Mouse (Mus musculus) WW6 (cell line): Measurements from ENCODE around the gene 1110051M20Rik.

Experiments used
- DNase-seq: peaks from one replicate; pipeline ENCODE4 v3.0.0-alpha.2; 2013; ENCODE audit warnings: low read depth, low spot score

Gene 1110051M20Rik

GRCm38 (mm10) chr2:91421641-91422040 lies 22.9 kb downstream of the 1110051M20Rik start:
- no peak for DNase-seq

- DNase-seq, result no peak
Measured at GRCm38 (mm10) chr2:91413811-91414210, 30.7 kb downstream of the 1110051M20Rik start.

- DNase-seq, result no peak
Measured at GRCm38 (mm10) chr2:91412361-91412760, 32.1 kb downstream of the 1110051M20Rik start.

GRCm38 (mm10) chr2:91411473-91411872 lies 33.0 kb downstream of the 1110051M20Rik start:
- DNase-seq, result no peak

GRCm38 (mm10) chr2:91408031-91408430 lies 36.5 kb downstream of the 1110051M20Rik start:
- no peak for DNase-seq

- DNase-seq, result peak; percentile 3
Measured at GRCm38 (mm10) chr2:91405071-91405470, 39.4 kb downstream of the 1110051M20Rik start.

GRCm38 (mm10) chr2:91399727-91400126 lies 44.8 kb downstream of the 1110051M20Rik start:
- no peak for DNase-seq

- DNase-seq, result no peak
Measured at GRCm38 (mm10) chr2:91399168-91399567, 45.3 kb downstream of the 1110051M20Rik start.

GRCm38 (mm10) chr2:91394078-91394477 lies 50.4 kb downstream of the 1110051M20Rik start:
- no peak for DNase-seq

GRCm38 (mm10) chr2:91388738-91389137 lies 55.8 kb downstream of the 1110051M20Rik start:
- no peak for DNase-seq

- DNase-seq, result no peak
Measured at GRCm38 (mm10) chr2:91388281-91388680, 56.2 kb downstream of the 1110051M20Rik start.

GRCm38 (mm10) chr2:91387287-91387958 lies 57.1 kb downstream of the 1110051M20Rik start:
- DNase-seq, result no peak

- no peak for DNase-seq
Measured at GRCm38 (mm10) chr2:91386547-91387286, 57.8 kb downstream of the 1110051M20Rik start.

GRCm38 (mm10) chr2:91383294-91383693 lies 61.2 kb downstream of the 1110051M20Rik start:
- no peak for DNase-seq

- no peak for DNase-seq
Measured at GRCm38 (mm10) chr2:91377038-91377437, 67.5 kb downstream of the 1110051M20Rik start.

GRCm38 (mm10) chr2:91370314-91370713 lies 74.2 kb downstream of the 1110051M20Rik start:
- DNase-seq, result no peak

- DNase-seq, result no peak
Measured at GRCm38 (mm10) chr2:91363272-91363671, 81.2 kb downstream of the 1110051M20Rik start.

- DNase-seq, result peak; percentile 28
Measured at GRCm38 (mm10) chr2:91361068-91361528, 83.4 kb downstream of the 1110051M20Rik start.

- DNase-seq, result no peak
Measured at GRCm38 (mm10) chr2:91355767-91356166, 88.7 kb downstream of the 1110051M20Rik start.

- DNase-seq, result no peak
Measured at GRCm38 (mm10) chr2:91354727-91355403, 89.6 kb downstream of the 1110051M20Rik start.

GRCm38 (mm10) chr2:91353854-91354253 lies 90.7 kb downstream of the 1110051M20Rik start:
- no peak for DNase-seq

- DNase-seq, result no peak
Measured at GRCm38 (mm10) chr2:91351841-91352240, 92.7 kb downstream of the 1110051M20Rik start.
